Mouse (Mus musculus): ENCODE measurements around the gene Ptpn14. TPM values are rescaled to one million over a fixed set of nuclear protein-coding genes. Genes with fewer than 3 reads are reported as not detected.

Gene Ptpn14
- total RNA-seq, 2 experiments from 2014 or later = 29.3 to 33.7 TPM

- no peak for DNase-seq
Measured at GRCm38 (mm10) chr1:189770516-189770915, 42.4 kb downstream of the Ptpn14 start.

- DNase-seq = peak in 1 of 2 experiments; percentile 21
Measured at GRCm38 (mm10) chr1:189772707-189773106, 44.6 kb downstream of the Ptpn14 start.

- peak in 1 of 2 experiments; percentile 57 for DNase-seq
Measured at GRCm38 (mm10) chr1:189774778-189775177, 46.7 kb downstream of the Ptpn14 start.

GRCm38 (mm10) chr1:189777207-189777606 is 49.1 kb downstream of the Ptpn14 start:
- DNase-seq = no peak

GRCm38 (mm10) chr1:189778343-189778742 is 50.3 kb downstream of the Ptpn14 start:
- DNase-seq = no peak

GRCm38 (mm10) chr1:189779226-189779625 is 51.2 kb downstream of the Ptpn14 start:
- DNase-seq = no peak

GRCm38 (mm10) chr1:189781721-189782345 is 53.8 kb downstream of the Ptpn14 start:
- DNase-seq = no peak

- DNase-seq = no peak
Measured at GRCm38 (mm10) chr1:189782709-189783108, 54.6 kb downstream of the Ptpn14 start.

- no peak for DNase-seq
Measured at GRCm38 (mm10) chr1:189784503-189784902, 56.4 kb downstream of the Ptpn14 start.

- peak; percentile 20 to 46 for DNase-seq
Measured at GRCm38 (mm10) chr1:189786707-189787485, 58.8 kb downstream of the Ptpn14 start.

GRCm38 (mm10) chr1:189789545-189789944 is 61.5 kb downstream of the Ptpn14 start:
- no peak for DNase-seq

GRCm38 (mm10) chr1:189790666-189791065 is 62.6 kb downstream of the Ptpn14 start:
- no peak for DNase-seq

- DNase-seq = no peak
Measured at GRCm38 (mm10) chr1:189791534-189792217, 63.6 kb downstream of the Ptpn14 start.

GRCm38 (mm10) chr1:189792560-189793195 is 64.6 kb downstream of the Ptpn14 start:
- no peak for DNase-seq

GRCm38 (mm10) chr1:189798949-189799348 is 70.9 kb downstream of the Ptpn14 start:
- DNase-seq = peak in 1 of 2 experiments; percentile 38

- no peak for DNase-seq
Measured at GRCm38 (mm10) chr1:189800211-189800961, 72.3 kb downstream of the Ptpn14 start.

GRCm38 (mm10) chr1:189801303-189801702 is 73.2 kb downstream of the Ptpn14 start:
- DNase-seq = no peak

- no peak for DNase-seq
Measured at GRCm38 (mm10) chr1:189802575-189802974, 74.5 kb downstream of the Ptpn14 start.

GRCm38 (mm10) chr1:189803742-189804141 is 75.7 kb downstream of the Ptpn14 start:
- no peak for DNase-seq

GRCm38 (mm10) chr1:189806533-189807297 is 78.6 kb downstream of the Ptpn14 start:
- DNase-seq = no peak

- DNase-seq = no peak
Measured at GRCm38 (mm10) chr1:189808015-189808414, 79.9 kb downstream of the Ptpn14 start.

Data from heart, adult 18-20 months (tissue).